ENCODE assay signal across 8 mouse cellular contexts in the genomic region with DNA sequence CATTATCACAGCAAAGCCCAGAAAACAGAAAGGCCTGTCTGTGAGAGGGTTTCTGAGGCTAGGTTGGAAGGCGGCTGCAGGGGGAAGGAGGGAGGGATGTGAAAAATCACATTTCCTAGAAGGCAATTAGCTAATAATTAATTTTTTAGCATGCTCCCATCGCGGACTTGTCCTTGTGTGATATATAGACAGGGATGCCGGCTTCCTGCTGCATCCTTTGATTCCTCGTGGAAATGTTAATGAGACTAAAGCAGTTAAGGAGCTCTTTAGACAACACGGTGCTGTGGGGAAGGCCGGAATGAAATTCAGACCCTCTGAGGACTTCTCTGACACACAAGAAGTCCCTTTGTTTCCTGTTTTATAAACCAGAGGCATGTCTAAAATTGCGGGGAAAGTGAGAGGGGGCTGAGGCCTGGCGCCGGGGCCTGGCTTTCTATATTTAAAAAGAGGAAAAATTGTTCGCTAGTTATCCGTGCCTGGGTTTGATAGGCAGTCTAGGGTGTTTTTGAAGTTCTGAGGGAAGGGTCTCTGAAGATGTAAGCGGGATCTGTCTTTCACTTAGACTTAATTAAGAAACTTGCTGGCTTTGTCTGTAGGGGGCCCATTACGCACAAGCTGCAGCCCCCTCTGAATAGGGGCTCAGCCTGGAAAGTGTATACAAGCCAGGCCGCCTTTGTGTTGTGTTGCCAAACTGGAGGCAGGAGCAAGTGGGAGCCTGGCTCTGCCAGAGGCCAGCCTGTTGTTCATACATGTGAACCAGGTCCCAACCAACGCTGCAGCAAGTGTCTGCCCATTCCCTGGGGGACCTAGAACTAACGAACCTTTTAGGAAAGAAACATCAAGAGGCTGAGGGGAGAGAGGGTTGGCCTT.
DNase-seq lines count a peak whose midpoint lies in the region; ATAC-seq lines count a peak whose summit lies in the region.

No protein-coding gene starts in this region.

- H3K27me3 ChIP-seq in embryonic facial prominence, embryonic 14.5 days (replicated peaks; ENCODE audit: control insufficient read depth, insufficient read depth, low read length), result no peaks in the 10 kb centered on the region
- H3K27me3 ChIP-seq in intestine, embryonic 14.5 days (replicated peaks; ENCODE audit: control insufficient read depth, insufficient read depth, low read length), result no peaks in the 10 kb centered on the region

- peak; percentile 23; the same call in 1 of the 2 replicates for ATAC-seq in embryonic facial prominence, embryonic 14.5 days (ENCODE audit: low read depth)
- no peak for ATAC-seq in intestine, embryonic 14.5 days (replicated peaks; ENCODE audit: low FRiP score, low TSS enrichment, low read depth)
- ATAC-seq in erythroid progenitor cell, adult 5-6 weeks (replicated peaks; ENCODE audit: low FRiP score, poor library complexity, severe bottlenecking), result no peak

- peak overlapping the region; percentile 26; the same call in 1 of the 2 replicates for H3K9ac ChIP-seq in embryonic facial prominence, embryonic 14.5 days (ENCODE audit: low read depth, low read length)
- H3K9ac ChIP-seq in intestine, embryonic 14.5 days (ENCODE audit: low read length), result no peak overlapping the region

- DNase-seq in frontal cortex, postnatal 10 days (ENCODE audit: low spot score in 2 of 2), result peak; percentile 17 to 22
- DNase-seq in frontal cortex, postnatal 36 days (ENCODE audit: low spot score in 2 of 2), result no peak
- peak; percentile 40 for DNase-seq in embryonic facial prominence, embryonic 14.5 days (ENCODE audit: low spot score)
- DNase-seq in intestine, embryonic 14.5 days (ENCODE audit: low spot score), result peak; percentile 62
- peak; percentile 44 for DNase-seq in neural tube, embryonic 10.5 days (ENCODE audit: extremely low spot score, low spot score)
- no peak for DNase-seq in adrenal gland, postnatal 14 days
- no peak for DNase-seq in ovary, adult 18-20 months (ENCODE audit: low spot score)

- WGBS in embryonic facial prominence, embryonic 14.5 days, result 15% methylated on average over 17 of the region's 17 CpGs
- WGBS in intestine, embryonic 14.5 days, result 34% methylated on average over 17 of the region's 17 CpGs

- H3K4me3 ChIP-seq in embryonic facial prominence, embryonic 14.5 days (ENCODE audit: low read depth, low read length), result no peak overlapping the region
- no peak overlapping the region for H3K4me3 ChIP-seq in intestine, embryonic 14.5 days (ENCODE audit: low read depth, low read length)

- H3K9me3 ChIP-seq in embryonic facial prominence, embryonic 14.5 days (ENCODE audit: control insufficient read depth, low read length), result no peaks in the 10 kb centered on the region
- H3K9me3 ChIP-seq in intestine, embryonic 14.5 days (ENCODE audit: control insufficient read depth, low read length), result no peaks in the 10 kb centered on the region

- no peaks in the 10 kb centered on the region for H3K36me3 ChIP-seq in embryonic facial prominence, embryonic 14.5 days (ENCODE audit: control insufficient read depth, insufficient read depth, low read length)
- H3K36me3 ChIP-seq in intestine, embryonic 14.5 days (ENCODE audit: control insufficient read depth, insufficient read depth, low read length), result no peaks in the 10 kb centered on the region

- peak overlapping the region; percentile 25 for H3K27ac ChIP-seq in embryonic facial prominence, embryonic 14.5 days (replicated peaks; ENCODE audit: low read depth, low read length)
- H3K27ac ChIP-seq in intestine, embryonic 14.5 days (ENCODE audit: low read depth), result peak overlapping the region; percentile 30; the same call in 1 of the 2 replicates

- peak overlapping the region; percentile 5; the same call in 1 of the 2 replicates for H3K4me2 ChIP-seq in embryonic facial prominence, embryonic 14.5 days (ENCODE audit: low read depth, low read length)
- H3K4me2 ChIP-seq in intestine, embryonic 14.5 days (ENCODE audit: low read length), result no peak overlapping the region

- H3K4me1 ChIP-seq in embryonic facial prominence, embryonic 14.5 days (ENCODE audit: control insufficient read depth, insufficient read depth, low read length), result peaks cover 23% of the 10 kb centered on the region
- H3K4me1 ChIP-seq in intestine, embryonic 14.5 days (replicated peaks; ENCODE audit: control insufficient read depth, insufficient read depth, low read length), result peaks cover 26% of the 10 kb centered on the region

Comparison
In these comparisons a context has a peak if more than half of its experiments do, and no peak if none do; other contexts are left out.
1. DNase-seq: peak in frontal cortex, postnatal 10 days (2 of 2), embryonic facial prominence, embryonic 14.5 days (single experiment), intestine, embryonic 14.5 days (single experiment) and neural tube, embryonic 10.5 days (single experiment); none in frontal cortex, postnatal 36 days (0 of 2), adrenal gland, postnatal 14 days (single experiment) and ovary, adult 18-20 months (single experiment).